Mouse (Mus musculus) embryonic fibroblast, embryonic 13.5 days (primary cell): ENCODE results near the gene Bpgm.

Experiments used
- CTCF ChIP-seq: IDR thresholded peaks from 2 replicates; pipeline ENCODE4 v1.5.1; 2011; ENCODE audit warnings: mild to moderate bottlenecking, control low read depth, low read length, moderate library complexity, borderline replicate concordance; ENCODE audit not compliant: insufficient read depth
- POLR2A ChIP-seq: IDR thresholded peaks from 2 replicates; pipeline ENCODE4 v1.6.1; 2011; ENCODE audit warnings: low read depth, mild to moderate bottlenecking, control low read depth, low read length, moderate library complexity

DNA sequence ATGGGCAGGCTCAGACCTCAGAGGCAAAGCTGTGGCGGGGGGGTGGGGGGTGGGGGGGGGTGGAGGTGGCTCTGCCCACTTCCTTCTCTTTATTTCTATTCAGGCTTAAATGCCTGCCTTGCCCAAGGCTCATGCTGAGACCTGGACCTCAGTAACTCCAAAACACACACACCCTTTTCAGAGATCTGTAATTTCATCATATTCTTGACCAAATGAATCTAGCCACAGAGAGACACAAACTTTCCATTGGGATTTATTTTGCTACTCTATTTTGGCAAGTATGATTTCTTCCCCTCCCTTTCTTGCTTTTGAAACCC, 39.7 kb downstream of the Bpgm start:
- TF ChIP-seq CTCF (no peak), POLR2A (no peak)
